Mouse (Mus musculus) forelimb bud, embryonic 11.5 days (tissue): ENCODE results near the gene H2-T23.

Experiments used
- DNase-seq: peaks from one replicate; pipeline ENCODE4 v3.0.0-alpha.2; 2012; ENCODE audit warnings: low read depth, low spot score

The H2-T23 gene

GRCm38 (mm10) chr17:35994175-35994878, 38.3 kb downstream of the H2-T23 start:
- DNase-seq, result peak; percentile 79

GRCm38 (mm10) chr17:35993675-35994074, 39.0 kb downstream of the H2-T23 start:
- peak; percentile 87 for DNase-seq

DNA sequence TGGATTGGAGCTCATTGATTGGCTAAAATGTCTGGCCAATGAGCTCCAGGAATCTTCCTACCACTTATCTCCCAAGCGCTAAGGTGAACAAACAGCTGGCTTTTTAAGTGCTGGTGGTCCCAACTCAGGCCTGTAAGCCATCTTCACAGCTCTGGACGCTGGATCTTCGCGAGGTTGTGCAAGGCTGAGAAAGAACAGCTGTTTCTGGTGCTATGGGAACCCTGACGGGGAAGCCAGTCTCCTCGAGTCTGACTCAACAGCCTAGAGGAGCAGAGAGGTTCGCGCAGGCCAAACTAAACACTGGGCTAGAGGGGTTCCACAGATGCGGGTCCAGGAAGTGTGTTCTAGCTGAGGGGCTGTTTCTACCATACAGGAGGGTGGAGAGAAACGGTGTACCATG, 40.9 kb downstream of the H2-T23 start:
- DNase-seq, result no peak

GRCm38 (mm10) chr17:35981776-35982175, 50.9 kb downstream of the H2-T23 start:
- no peak for DNase-seq

DNA sequence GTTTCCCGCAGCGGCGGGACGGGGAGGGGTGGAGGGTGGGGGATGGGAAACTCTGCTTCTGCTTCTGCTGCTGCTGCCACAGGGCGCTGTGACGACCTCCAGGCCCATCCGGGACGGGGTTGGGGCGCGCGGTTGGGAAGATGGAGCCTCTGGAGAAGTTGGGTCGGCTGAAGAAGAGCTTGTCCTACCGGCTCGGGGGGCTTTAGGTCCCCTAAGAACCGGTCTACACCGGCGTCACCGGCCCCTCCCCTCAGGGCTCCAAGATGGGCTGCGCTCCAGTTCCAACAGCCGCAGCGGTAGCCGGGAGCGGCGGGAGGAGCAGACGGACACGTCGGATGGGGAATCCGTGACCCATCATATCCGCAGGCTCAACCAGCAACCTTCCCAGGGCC, 52.3 kb downstream of the H2-T23 start:
- peak; percentile 10 for DNase-seq
